Mouse (Mus musculus) C2C12 (cell line): Measurements from ENCODE around the gene Abcg5.

Source experiments
- CTCF ChIP-seq: IDR thresholded peaks from one replicate; pipeline ENCODE4 v1.5.1; 2011; ENCODE audit not compliant: control insufficient read depth, insufficient read depth, insufficient read length
- MYOD1 ChIP-seq: IDR thresholded peaks from one replicate; pipeline ENCODE4 v1.6.1; 2011; ENCODE audit warnings: low read depth; ENCODE audit not compliant: control insufficient read depth, insufficient read length

DNA sequence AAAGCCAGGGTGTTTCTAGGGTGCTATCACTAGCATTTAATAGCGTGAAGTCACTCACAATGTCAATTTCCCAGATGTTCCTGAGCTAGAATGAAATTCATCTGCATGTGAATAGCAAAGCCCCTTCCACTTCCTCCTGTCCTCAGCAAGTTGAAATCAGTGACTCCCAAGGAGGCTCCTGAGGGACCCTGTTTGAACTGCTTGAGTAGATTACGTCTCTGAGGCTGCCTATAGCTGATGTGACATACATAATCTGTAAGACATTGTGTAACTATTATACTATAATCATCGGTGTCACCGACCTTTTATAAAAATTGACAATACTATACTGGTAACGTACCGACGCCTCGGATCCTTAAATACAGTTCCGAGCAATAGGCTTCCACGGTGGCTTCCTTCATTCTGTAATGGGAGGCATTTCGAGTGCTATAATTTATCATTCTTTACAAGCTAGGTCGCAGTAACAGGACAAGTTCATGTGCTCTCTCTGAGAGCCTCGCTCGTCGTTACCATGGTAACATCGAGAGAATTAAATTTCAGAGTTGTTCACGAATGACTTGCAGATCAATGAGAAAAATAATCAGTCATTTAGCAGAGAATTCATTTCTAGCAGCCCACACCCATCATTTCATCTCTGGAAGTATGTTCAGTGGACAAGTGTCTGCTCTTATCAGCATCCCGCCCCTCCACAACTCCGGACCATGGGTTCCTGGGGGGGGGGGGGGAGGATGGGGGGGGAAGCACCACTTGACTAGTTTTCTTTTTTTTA, 26.0 kb downstream of the Abcg5 start:
- no peak for TF ChIP-seq CTCF
- no peak for TF ChIP-seq MYOD1
